Mouse (Mus musculus) adrenal gland, postnatal 36 days (tissue): ENCODE data around the gene Gfod2. TPM values are rescaled to one million over a fixed set of nuclear protein-coding genes. Genes with fewer than 3 reads are reported as not detected.

Experiments used
- DNase-seq, 2 experiments: peaks; one replicate each; pipeline ENCODE4 v3.0.0; 2021; ENCODE audit warnings: mixed read lengths in 1 of 2
- long read RNA-seq, 2 experiments: library from polyadenylated mRNA; stranded (forward); transcript quantifications; one replicate each; pipeline ENCODE4 v2.0.0; 2021; ENCODE audit warnings: borderline sequencing depth in 2 of 2
- total RNA-seq, 2 experiments: library from RNA; stranded (reverse); gene quantifications; 2 replicates each; pipeline ENCODE4 v1.2.3; 2021

The Gfod2 gene
- total RNA-seq, result 10 to 100 TPM in 1 of 2 experiments, 1 to 10 TPM in 1; 9.7 to 10.3 TPM
- long read RNA-seq, experiment 1, full-length matches to known transcripts, result 16 of 19 reads
- long read RNA-seq, experiment 1, partial matches to known transcripts, result 0 of 19 reads
- long read RNA-seq, experiment 1, other reads (novel, unspliced or antisense), result 3 of 19 reads
- long read RNA-seq, experiment 2, full-length matches to known transcripts, result 5 of 11 reads
- long read RNA-seq, experiment 2, partial matches to known transcripts, result 1 of 11 reads
- long read RNA-seq, experiment 2, other reads (novel, unspliced or antisense), result 5 of 11 reads

DNA sequence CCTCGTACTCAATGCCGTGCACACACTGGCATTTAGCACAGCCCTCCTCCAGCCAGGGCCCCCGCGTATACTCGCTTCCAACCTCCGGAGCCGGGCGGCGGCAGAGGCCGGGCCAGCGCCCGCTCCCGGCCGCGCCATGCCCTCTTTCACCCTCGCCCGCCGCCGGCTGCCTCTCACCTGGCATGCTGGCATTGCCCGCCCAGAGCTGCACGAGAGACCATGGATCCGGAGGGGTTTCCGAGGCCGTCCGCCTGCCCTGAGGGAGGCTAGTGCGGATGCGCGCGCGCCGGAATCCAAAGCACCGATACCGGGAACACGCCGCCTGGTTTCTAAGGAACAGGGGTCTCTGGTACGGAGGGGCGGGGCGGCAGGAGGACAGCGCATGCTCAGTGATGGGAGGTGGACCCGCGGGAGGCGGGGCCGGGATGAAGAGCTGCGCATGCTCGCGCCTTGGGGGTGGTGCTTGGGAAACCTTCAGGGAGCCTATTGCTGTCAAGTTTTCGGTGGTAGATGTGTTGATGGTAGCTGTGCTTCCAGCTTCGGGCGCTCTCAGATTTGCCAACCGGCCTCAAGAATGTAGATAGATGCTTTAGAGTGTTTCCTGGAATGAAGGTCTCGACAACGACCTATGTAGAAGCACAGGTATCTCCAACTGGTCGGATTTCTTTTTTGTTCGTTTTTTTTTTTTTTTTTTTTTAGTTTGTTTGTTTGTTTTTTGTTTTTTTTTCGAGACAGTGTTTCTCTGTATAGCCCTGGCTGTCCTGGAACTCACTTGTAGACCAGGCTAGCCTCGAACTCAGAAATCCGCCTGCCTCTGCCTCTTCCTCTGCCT is at the start of gene Gfod2:
Gfod2 (minus strand) TSS at position 388 of the 832 bp plus-strand sequence.
- DNase-seq, result peak; percentile 99

DNA sequence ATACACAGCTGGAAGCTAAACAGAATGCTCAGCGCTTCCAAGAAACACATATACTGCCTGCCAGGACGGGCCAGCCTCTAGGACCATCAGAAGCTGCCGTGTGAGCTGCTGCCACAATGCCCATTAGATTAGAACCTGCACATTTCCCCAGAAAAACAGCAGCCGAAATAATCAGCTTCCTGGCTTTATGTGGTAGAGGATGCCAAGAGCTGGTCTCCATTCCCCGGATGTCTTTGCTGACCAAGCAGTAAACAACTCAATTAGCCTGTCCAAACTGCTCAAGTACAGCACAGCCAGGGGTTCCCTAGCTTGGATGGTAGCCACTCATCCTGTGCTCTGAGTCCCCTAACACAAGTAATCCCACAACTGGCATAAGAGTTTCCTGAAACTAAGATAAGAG is 49.3 kb upstream of the Gfod2 start:
- no peak for DNase-seq

DNA sequence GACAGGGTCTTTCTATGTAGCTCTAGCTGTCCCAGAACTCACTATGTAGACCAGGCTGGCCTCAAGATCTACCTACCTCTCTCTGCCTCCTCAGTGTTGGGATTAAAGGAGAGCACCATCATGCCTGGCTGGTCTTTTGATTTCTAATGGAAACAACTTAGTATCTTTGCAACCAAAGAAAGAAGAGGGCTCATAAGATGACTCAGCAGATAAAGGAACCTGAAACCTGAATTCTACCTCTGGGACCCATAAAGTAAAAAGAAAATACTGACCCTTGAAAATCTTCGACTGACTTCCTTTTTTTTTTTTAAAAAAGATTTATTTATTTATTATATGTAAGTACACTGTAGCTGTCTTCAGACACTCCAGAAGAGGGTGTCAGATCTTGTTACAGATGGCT is 47.5 kb upstream of the Gfod2 start:
- no peak for DNase-seq

DNA sequence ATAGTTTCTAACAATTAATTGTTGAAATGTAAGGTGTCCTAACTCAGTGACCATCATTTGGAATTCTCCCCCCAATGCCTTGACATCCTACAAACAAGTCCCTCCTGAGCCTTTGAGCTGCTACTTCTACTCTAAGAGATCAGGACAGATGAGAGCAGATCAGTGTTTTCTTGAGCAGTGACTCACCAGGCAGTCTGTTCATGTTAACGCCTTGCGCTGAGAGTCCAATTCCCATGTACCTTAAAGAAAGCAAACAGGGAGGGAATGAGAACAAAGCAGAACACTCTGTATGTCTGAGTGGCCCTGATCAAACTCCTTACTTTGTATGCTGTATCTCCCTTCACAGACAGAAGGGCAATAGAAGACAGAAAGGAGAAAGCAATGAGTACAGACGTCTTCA is 46.9 kb upstream of the Gfod2 start:
- no peak for DNase-seq

DNA sequence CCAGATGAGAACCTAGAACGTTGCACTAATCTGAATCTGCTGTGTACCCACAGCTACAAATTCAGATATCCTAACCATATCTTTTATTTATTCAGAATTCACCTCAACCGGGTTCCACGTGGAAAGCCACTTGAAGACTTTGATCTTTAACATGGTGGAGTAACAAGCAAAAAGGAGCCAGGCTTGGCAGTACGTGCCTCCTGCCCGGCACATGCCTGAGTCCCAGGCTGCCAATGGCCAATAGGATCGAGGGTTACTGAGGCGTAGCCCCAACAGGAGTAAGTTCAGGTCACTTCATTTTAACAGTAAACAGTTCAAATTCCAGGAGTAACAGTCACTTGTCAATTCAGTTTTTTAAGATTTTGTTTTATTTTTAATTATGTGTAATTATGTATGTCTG is 46.3 kb upstream of the Gfod2 start:
- DNase-seq, result no peak

DNA sequence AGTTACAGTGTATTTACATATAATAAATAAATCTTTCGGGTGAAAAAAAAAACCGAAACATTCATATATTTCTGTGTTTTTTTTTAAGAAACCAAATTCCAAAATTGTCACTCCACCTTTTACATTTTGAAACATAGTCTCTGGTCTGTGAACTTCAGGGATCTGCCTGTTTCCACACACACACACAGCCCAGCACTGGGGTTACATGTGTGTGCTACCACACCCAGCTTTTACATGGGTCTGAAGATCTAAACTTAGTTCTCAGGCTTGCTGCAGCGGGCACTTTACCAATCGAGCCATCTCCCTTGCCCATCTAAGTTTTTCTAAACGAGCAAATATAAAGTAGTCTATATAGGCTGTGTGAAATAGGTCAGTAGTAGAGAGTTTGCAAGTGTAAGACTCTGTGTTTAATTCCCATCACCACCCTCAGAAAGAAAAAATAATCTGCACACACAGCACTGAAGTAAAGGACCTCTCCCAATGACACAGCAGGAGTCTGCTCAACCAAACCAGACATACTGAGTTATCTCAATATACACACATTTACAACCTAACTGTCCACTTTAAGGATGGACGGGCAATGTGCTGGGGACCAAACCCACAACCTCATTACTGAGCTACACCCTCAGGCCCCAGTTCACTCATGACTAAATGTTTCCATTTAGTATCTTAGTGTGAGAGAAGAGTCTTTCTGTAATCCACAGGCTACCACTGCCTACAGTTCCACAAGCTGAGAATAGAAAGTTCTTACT is 42.9 kb upstream of the Gfod2 start:
- DNase-seq, result no peak

DNA sequence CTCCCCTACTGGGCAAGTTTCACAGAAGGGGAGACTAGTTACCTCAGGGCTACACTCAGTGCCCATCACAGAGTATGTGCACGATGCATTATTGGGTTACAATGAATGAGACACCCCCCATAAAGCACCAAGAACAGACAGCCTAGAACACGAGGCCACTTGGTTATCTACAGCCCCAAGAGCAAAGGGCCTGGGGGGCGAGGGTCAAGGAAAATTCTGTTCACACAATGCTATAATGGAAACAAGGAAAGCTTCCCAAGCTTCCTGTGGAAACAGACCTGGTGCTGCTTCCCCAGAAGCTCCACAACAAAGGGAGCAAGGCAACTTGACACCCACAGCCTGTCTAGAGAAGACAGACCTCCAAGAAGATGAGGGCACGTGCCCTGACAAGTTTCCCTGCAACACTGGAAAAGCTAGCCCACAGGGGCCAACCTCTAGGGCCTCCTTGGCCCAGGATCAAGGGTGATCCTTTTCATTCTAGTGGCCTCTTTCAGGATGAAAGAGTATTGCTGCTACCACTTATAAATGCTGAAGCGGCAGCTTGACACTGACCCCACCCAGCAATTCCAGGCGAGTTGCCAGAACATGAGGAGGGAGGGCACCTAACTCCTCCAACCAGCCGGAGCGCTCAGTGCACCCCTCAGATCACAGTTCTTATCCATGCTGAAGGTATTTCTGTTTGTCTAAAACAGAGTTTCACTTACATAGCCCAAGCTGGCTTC is 40.8 kb upstream of the Gfod2 start:
- DNase-seq, result peak; percentile 83 to 89

DNA sequence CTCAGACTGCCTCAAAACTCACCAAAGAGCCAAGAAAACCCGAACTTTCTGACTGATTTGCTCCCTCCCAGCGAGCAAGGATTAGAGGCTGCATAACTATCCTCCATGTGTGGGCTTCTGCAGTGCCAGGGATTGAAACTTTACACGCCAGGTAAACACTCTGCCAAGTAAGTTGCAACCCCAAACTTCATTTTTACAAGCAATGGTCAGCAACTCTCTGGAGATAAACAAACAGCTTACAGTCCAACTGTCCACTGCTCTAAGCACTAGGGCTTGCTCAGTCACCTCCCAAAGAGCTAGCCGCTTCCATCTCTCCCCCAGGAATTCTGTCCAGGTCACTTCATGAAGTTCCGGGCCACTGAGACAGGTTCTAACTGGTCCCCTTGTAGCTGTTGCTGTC is 39.9 kb upstream of the Gfod2 start:
- no peak for DNase-seq

DNA sequence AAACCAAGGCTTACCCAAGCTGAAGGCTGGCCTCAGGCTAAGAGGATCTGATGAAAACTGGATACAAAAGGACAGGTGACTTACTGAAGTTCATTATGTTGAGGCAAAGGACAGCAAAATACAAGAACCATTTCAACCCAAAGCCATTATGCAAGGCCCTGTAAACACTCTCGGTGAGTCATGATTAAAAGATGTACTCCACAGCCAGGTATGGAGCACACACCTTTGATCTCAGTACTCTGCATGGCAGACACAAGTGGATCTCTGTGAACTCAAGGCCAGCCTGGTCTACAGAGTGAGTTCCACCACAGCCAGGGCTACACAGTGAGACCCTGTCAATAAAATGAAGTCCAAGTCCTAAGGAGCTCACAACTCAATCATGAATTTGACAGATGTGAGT is 37.3 kb upstream of the Gfod2 start:
- no peak for DNase-seq

DNA sequence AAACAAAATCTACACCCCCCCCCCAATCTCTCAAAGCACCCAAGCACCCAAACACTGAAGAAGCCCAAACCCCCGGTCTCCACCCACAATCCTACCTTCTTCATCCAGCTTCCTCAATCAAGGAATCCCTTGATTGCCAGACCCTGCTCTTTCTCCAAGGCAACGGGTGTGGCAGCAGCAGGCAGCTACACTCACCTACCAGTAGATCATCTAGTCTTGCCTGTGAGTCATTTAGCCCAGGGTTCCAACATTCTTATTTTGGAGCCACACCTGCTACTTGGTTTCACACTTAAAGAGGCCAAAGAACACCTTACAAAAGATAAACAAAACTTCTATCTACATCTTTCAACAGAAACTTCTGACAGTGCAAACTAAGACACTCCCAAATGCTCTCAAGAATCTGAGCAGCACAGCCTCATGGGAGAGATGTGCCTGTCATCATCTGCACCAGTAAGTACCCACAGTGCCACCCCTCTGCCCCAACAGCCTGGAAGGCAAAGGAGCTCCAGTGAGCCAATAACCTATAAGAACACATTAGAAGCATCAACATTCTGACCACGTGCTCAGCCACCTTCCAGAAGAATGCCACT is 35.6 kb upstream of the Gfod2 start:
- DNase-seq, result no peak

DNA sequence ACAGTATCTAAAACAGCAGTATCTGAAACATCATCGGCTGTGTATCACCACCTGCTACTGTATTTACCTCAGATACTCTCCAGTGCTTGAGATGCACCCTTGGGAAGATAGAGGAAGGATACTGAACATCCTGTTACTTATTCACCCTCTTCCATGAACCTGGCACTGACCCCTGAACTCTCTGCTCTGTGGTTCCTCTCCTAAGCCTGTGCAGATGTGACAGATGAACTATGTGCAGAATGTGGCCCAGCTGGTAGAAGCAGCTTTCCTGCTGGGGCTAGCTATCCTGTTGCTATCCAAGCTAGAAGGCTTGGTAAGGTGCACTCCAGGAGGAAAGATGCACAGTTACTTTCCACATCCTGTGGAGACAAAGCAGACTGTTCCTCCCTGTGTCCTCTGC is 34.9 kb upstream of the Gfod2 start:
- no peak for DNase-seq

DNA sequence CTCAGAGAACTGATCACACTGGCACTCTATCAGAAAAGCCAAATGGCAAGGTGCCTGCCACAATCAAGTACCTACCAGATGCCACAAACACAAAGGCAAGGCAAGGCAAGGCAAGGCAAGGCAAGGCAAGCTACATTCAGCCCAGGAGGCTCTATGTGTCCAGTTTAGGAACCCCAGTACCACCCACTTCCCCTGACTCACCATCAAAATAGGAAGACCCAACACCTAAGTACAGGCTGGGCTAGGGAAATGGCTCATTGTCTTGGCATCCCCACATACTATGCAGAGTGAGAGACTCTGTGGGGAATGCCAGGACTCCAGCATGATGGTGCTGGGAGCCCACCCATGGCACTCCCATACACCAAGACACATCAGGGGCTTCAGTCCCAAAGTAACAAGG is 31.2 kb upstream of the Gfod2 start:
- no peak for DNase-seq

DNA sequence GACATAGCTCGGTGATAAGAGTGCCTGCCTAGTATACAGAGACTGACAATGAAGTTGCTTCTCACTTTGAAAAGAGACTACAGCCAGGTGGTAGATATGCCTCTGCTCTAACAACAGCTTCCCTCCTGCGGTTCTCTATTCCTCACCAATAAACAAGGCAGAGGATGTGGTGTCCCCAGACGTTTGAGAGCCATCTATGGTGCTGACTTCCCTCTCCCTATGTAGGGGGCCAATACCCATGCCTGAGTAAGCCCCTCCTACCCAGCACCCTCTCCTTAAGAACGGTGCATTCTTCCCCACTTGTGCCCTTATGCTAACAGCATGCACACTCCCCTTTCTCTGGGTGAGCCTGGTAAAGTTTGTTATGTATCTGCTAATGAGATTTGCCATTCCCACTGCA is 30.5 kb upstream of the Gfod2 start:
- no peak for DNase-seq

DNA sequence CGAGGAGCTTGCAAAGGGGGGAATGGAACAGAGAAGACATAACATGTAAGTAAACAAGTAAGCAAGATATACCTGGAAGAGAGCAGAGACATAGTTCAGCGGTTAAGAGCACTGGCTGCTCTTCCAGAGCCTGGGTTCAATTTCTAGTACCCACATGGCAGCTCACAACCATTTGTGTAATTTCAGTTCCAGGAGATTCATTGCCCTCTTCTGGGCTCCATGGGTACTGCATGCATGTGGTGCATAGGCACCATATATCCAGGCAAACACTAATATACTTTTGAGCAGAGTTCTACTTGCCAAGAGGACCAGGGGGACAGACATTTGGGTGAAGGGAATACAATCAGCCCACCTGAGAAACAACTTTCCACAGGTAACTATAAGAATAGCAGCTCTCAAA is 29.8 kb upstream of the Gfod2 start:
- DNase-seq, result peak; percentile 63 to 69

DNA sequence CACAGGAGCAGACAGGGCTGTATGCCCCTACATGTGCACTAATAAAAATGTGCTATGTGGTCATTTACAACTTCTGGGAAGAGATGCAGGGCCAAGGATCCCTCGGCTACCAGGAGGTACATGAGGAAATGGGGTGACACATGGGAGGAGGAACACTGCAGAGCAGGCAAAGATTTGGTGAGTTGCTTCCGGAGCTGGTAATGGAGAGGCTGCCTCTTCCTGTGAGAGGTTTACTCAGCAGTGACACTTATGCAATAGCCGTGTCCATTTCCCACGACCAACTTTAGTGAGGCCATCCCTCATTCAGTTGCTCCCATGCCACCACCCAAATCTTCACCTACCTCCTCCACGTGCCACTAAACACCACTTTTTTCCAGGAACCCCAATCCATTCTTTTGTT is 21.8 kb upstream of the Gfod2 start:
- no peak for DNase-seq

DNA sequence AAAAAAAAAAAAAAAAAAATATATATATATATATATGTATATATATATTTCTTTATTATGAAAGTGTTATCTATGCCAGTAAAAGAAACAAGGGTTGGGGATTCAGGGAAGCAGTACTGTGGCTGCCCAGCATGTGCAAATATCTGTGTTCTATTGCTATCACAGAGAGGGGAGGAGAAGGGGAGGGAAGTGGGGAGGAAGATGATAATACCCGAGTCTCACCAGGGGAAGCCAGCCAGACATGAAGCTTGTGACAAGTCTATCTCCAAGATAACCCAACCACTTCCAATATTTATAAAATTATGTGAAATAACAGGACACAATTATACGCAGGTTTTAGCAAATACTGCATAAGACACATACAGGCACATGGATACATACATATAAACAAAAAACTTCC is 19.4 kb upstream of the Gfod2 start:
- no peak for DNase-seq

DNA sequence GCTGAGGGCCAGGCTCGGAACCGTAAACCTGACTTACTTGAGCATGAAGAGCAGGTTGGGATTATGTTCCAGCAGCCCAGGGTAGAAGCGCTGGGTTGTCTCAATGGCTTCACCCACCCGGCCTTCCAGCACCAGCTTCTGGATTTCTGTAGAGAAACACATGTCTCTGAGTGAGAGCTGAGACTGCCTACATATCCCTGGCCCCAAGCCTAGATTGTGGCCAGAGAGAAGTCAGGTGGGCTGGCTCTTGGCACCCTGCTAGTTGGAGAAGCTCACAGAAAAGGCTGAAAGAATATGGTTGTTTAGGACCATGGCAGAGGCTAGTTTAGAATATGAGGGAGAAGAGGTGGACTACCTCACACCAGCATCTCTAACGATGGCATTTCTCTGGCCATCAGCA is 16.0 kb upstream of the Gfod2 start:
- no peak for DNase-seq

DNA sequence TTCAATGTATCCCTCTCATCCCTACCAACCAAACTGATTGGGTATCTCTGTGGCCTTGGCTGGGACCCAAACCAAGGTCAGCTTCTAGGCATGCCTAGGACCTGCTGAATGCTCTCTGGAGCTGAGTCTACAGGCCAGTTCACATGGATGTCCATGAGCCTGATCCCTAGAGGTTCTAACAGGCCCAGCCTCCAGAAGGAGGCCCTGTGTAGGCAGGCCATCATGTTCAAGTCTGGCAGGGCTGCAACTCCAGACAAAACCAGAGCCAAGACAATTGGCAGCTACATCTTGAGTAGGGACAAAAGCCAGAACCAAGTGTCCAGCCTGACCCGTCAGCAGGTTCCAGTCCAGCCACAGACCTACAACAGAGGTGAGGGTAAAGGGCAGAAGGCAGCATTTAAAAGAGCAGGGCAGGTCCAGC is 15.0 kb upstream of the Gfod2 start:
- DNase-seq, result peak; percentile 18 to 51

DNA sequence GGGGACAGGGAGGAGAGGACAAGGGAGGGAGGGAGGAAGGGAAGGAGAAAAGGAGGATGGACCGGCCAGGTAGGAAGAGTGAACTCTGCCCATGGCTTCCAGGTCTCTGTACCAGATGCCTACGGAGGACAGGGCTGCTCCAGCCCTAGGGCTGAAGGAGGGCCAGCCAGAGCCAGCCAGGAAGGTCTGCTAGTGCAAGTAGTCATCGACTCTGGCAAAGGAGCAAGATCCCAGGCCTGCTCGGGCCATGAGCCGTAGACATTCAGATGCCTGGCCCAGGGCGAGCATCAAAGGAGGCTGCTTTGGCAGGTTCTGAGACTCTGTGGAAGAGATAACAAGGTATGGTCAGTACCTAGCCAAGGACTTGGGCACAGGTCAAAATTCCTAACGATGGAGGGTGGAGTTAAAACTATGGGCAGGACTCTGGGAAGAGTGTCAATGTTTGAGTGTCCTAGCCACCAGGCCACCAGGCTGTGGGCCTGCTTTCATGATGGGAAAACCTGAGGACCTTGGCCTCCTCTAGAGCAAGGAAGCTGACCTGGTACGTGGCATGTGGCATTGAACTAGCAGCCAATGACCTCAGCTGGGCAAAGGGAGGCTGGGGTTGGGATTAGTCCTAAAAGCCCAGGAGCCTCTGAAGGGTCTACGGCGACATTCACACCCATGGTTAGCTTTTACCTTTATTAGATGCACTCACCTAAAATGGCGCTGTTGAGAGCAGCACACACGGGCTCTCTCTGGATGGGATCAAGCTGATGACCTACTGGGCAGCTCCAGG is 13.1 kb upstream of the Gfod2 start:
- peak in 1 of 2 experiments; percentile 18 for DNase-seq

DNA sequence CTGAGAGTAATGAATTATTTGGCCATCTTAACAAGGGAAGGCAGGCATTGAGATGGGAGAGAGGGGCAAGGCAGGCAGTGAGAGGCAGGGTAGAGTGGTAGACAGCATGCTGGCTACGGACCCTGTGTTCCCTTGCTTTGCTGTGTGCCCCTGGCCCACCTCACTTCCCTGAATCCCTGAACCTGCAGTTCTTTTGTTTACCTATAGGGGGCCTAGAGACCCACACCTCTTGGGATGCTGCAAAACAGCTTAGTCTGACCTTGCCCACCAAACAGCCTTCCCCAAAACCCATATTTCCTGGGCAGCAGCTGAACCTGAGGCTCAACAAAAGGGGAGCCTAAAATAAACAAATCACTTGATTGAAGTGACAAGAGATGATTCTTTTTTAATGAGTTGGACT is 12.1 kb upstream of the Gfod2 start:
- DNase-seq, result no peak
